Mouse (Mus musculus) stomach, postnatal 0 days (tissue): ENCODE data around the gene Col6a6.

Source experiments
- CTCF ChIP-seq: IDR thresholded peaks from 2 replicates; pipeline ENCODE4 v1.5.1; 2016; ENCODE audit warnings: antibody characterized with exemption, low read depth, mild to moderate bottlenecking, moderate library complexity
- EP300 ChIP-seq: optimal IDR thresholded peaks from 2 replicates; pipeline ENCODE3; 2016; ENCODE audit warnings: antibody characterized with exemption

DNA sequence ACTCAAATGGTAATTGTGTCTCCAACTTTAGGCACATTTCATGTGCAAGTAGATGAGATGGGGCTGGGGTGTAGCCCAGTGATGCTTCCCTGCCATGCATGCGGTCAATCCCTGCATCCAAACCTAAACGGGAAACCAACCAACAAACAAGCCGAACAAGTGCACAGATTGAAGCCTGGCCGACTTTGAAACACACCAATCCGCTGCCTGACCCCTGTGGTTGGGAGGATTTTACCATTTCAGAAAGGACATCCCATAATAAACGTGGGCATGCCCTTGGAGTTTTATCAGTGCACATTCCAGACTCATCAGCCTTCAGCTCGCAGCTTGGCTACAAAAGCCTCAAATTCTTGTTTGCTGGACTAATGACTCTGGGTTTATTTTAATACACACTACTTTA, 57.3 kb downstream of the Col6a6 start:
- TF ChIP-seq CTCF (no peak), EP300 (no peak)
